Mouse (Mus musculus) hindbrain, embryonic 10.5 days (tissue): Measurements from ENCODE around the gene Jund. TPM values are rescaled to one million over a fixed set of nuclear protein-coding genes. Genes with fewer than 3 reads are reported as not detected.

Experiments
- DNase-seq: peaks from one replicate; pipeline ENCODE4 v3.0.0-alpha.2; 2017; ENCODE audit warnings: low spot score
- H3K27ac ChIP-seq: fragments of 300-500 bp; sonication (generic); 2 replicates; pipeline ENCODE4 v1.5.1; 2016; ENCODE audit warnings: mild to moderate bottlenecking, moderate library complexity
- H3K27me3 ChIP-seq: fragments of 300-500 bp; sonication (generic); 2 replicates; pipeline ENCODE4 v1.6.1; 2016; ENCODE audit warnings: mild to moderate bottlenecking; ENCODE audit not compliant: poor library complexity, insufficient read depth, severe bottlenecking
- H3K36me3 ChIP-seq: fragments of 300-500 bp; sonication (generic); 2 replicates; pipeline ENCODE4 v1.6.1; 2016; ENCODE audit warnings: mild to moderate bottlenecking, moderate library complexity
- H3K4me1 ChIP-seq: fragments of 300-500 bp; sonication (generic); replicated peaks from 2 replicates; pipeline ENCODE4 v1.6.1; 2016; ENCODE audit warnings: mild to moderate bottlenecking
- H3K4me3 ChIP-seq: fragments of 300-500 bp; sonication (generic); 2 replicates; pipeline ENCODE4 v1.5.1; 2016; ENCODE audit warnings: mild to moderate bottlenecking, moderate library complexity
- H3K9me3 ChIP-seq: fragments of 300-500 bp; sonication (generic); 2 replicates; pipeline ENCODE4 v1.6.1; 2016; ENCODE audit warnings: mild to moderate bottlenecking, moderate library complexity
- WGBS: fragments of 180-500 bp; shearing (Covaris S2); methylation state at CpG from one replicate; pipeline ENCODE4 v1.1.7; 2016; 5-methylcytosine and 5-hydroxymethylcytosine counted together
- polyA plus RNA-seq: library from polyadenylated mRNA; unstranded; fragments of >200 nt; fragmentation: Nextera tagmentation; extraction: Ambion mirVana; gene quantifications from 2 replicates; pipeline ENCODE4 v1.2.1, GENCODE M21; 2016

The Jund gene
- polyA plus RNA-seq, 1 experiment from 2014 or later: 128 TPM

DNA sequence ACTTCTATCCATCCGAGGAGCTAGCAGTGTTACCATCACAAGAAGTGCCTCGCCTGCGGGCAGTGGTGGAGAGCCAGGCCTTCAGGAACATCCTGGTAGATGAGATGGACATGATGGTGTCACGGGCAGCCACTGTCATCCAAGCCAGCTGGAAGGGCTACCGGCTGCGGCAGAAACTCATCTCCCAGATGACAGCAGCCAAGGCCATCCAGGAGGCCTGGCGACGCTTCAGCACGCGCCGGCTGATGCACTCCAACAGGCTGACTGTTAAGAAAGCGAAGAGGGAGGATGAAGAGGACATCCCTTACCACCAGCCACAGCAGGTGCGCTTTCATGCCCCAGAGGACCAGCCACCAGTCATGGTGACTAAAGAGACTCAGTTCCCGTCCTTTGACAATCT is 9.5 kb downstream of the Jund start:
- H3K36me3 ChIP-seq: peaks cover 8% of the 10 kb centered on the region
- no peaks in the 10 kb centered on the region for H3K9me3 ChIP-seq
- no peak overlapping the region for H3K4me3 ChIP-seq
- H3K27ac ChIP-seq: no peak overlapping the region
- DNase-seq: no peak
- 89% methylated on average over 14 of the region's 14 CpGs for WGBS
- H3K4me1 ChIP-seq: peaks cover 5% of the 10 kb centered on the region; the same call in 1 of the 2 replicates
- 0 out of 2 replicates have a peak, but pooled peaks cover 4% of the 10 kb centered on the region for H3K27me3 ChIP-seq

DNA sequence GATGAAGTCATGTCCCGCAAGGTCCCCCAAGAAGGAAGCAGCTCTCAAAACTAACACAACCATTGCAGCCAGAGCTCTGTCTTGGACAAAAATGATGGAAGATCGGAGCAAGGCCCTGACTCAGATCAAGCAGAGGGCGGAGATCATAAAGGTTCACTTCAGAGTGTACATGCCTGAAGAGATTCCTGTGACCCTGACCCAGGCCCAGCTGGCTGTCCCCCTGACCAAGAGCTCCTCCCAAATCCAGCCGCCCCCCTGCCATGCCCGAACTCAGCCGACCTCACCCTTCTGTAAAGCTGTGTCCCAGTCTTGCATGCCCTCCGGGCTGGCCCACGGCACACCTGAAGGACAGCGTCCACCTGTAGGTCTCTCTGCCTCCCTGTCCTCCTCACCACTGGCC is 11.0 kb downstream of the Jund start:
- Histone ChIP-seq H3K27ac (no peak overlapping the region), H3K36me3 (no peaks in the 10 kb centered on the region; the same call in 1 of the 2 replicates), H3K9me3 (no peaks in the 10 kb centered on the region), H3K4me1 (peaks cover 16% of the 10 kb centered on the region), H3K27me3 (0 out of 2 replicates have a peak, but pooled peaks cover 4% of the 10 kb centered on the region), H3K4me3 (no peak overlapping the region)
- 90% methylated on average over 9 of the region's 9 CpGs for WGBS
- DNase-seq: no peak

DNA sequence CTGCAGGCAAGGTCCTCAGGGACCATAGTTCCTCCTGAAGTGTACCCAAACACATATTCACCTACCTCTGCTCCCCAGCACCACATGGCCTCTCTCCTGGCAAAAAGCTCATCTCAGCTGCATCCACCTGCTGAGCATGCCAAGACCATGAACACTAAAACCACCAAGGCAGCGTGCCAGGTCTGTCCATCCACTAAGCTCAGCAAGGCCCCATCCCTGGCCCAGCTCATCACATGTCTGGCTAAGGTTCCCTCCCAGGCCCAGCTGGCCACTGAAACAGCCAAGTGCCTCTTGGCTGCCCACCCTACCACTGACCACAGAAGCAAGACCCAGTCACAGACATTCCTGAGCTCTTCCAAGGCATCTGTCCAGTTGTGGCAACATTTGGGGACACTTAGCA is 11.5 kb downstream of the Jund start:
- WGBS: 87% methylated on average over 1 of the region's 1 CpGs
- H3K36me3 ChIP-seq: no peaks in the 10 kb centered on the region
- no peak overlapping the region for H3K27ac ChIP-seq
- H3K27me3 ChIP-seq: 0 out of 2 replicates have a peak, but pooled peaks cover 4% of the 10 kb centered on the region
- no peak for DNase-seq
- H3K9me3 ChIP-seq: no peaks in the 10 kb centered on the region
- H3K4me3 ChIP-seq: no peak overlapping the region
- H3K4me1 ChIP-seq: peaks cover 16% of the 10 kb centered on the region

DNA sequence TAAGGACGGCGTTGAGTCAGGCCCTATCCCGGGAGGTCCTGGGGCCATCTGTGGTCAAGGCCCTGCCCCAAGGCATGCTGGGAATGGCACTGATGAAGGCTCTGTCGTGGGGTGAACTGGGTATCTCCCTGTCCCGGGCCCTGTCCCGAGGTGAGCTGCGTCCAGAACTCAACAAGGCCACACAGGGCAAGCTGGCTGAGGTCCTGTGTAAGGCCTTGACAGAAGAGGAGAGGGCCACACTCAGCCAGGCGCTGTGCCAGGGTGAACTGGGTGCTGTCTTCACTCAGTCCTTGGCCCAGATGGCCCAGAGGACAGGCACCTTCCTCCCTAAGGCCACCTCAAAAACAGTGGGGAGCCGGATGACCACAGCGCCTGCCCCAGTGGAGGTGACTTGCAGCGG is 12.3 kb downstream of the Jund start:
- Histone ChIP-seq H3K27ac (no peak overlapping the region), H3K4me3 (no peak overlapping the region), H3K27me3 (0 out of 2 replicates have a peak, but pooled peaks cover 4% of the 10 kb centered on the region), H3K4me1 (peaks cover 16% of the 10 kb centered on the region), H3K9me3 (no peaks in the 10 kb centered on the region), H3K36me3 (no peaks in the 10 kb centered on the region)
- no peak for DNase-seq
- 83% methylated on average over 11 of the region's 11 CpGs for WGBS

DNA sequence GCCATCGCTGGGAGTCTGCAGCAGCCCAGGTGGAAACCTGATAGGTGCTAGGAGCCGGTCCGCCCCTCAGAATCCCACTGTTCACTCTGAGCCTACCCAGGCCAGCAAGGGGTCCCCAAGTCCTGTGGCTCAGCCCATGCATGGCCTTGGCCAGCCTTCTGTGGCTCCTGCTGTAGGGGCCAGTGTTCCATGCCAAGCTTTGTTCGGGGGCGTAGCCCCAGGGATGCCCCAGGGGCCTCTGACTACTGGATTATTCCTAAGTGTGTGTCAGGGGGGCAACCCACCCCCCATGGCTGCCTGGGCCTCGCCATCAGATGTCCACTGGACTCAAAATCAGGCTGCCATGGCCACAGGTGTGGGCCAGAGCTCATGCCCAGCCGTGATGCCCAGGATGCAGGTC is 15.2 kb downstream of the Jund start:
- DNase-seq: no peak
- Histone ChIP-seq H3K9me3 (no peaks in the 10 kb centered on the region), H3K4me1 (peaks cover 16% of the 10 kb centered on the region), H3K27me3 (peaks cover 19% of the 10 kb centered on the region; the same call in 1 of the 2 replicates), H3K36me3 (no peaks in the 10 kb centered on the region), H3K4me3 (no peak overlapping the region), H3K27ac (no peak overlapping the region)
- 82% methylated on average over 7 of the region's 7 CpGs for WGBS

DNA sequence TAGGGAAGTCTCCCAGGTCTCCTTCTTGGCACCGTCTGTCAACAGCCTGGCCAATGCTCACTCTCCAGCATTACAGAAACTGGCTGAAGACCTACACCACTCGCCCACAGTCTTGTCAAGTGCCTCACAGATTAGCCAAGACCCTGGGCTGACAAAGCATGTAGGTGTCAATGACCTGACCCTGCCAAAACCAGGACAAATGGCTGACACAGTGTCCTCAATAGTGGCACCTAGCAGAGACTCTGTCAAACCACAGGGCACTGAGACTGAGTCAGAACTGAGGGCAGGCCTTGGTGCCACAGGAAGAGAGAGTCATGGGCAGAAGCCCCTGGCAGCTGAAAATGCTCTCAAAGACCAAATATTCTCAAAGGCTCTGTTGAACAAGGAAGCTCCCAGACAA is 16.3 kb downstream of the Jund start:
- no peak overlapping the region for H3K27ac ChIP-seq
- H3K36me3 ChIP-seq: no peaks in the 10 kb centered on the region
- peaks cover 16% of the 10 kb centered on the region for H3K4me1 ChIP-seq
- no peaks in the 10 kb centered on the region for H3K9me3 ChIP-seq
- no peak overlapping the region for H3K4me3 ChIP-seq
- WGBS: 70% methylated on average over 2 of the region's 2 CpGs
- peaks cover 25% of the 10 kb centered on the region; the same call in 1 of the 2 replicates for H3K27me3 ChIP-seq
- DNase-seq: no peak

DNA sequence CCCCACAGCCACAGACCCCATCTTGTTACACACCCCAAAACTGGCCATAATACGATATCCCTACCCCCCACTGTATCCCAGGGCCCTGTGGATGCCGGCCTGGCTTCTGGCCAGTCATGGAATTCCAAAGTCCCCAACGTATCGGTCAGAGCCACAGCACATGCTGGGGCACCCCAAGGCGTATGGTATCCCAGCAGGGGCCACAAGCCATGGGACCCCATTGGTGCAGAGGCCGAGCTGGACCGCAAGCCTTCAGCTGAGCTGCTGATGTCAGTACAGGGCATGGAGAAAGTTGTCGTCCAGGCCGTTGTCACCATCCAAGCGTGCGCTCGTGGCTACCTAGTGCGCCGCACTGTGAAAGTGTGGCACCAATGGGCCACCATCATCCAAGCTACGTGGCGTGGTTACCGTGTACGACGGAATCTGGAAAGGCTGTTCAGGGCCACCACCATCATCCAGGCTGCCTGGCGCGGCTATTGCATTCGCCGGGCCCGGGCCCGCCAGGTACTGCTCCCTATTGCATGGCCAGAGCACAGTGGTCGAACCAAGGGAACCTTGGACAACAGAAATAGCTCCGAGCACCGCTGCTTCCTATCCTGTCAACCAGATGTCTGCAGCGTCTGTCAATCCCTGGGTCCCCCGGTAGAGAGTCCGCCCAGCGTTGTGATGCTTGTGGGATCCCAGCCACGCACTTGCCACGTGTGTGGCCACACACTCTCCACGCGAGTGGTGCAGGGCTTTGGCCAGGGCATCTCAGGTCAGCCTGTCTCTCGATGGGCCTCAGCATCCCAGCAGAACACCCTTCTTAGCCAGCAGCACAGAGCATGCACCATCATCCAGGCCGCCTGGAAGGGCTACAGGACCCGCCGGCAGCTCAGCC is 18.0 kb downstream of the Jund start:
- peaks cover 16% of the 10 kb centered on the region for H3K4me1 ChIP-seq
- no peak overlapping the region for H3K27ac ChIP-seq
- no peaks in the 10 kb centered on the region for H3K36me3 ChIP-seq
- H3K9me3 ChIP-seq: no peaks in the 10 kb centered on the region
- WGBS: 85% methylated on average over 40 of the region's 40 CpGs
- no peak overlapping the region for H3K4me3 ChIP-seq
- no peak for DNase-seq
- H3K27me3 ChIP-seq: peaks cover 26% of the 10 kb centered on the region; the same call in 1 of the 2 replicates

DNA sequence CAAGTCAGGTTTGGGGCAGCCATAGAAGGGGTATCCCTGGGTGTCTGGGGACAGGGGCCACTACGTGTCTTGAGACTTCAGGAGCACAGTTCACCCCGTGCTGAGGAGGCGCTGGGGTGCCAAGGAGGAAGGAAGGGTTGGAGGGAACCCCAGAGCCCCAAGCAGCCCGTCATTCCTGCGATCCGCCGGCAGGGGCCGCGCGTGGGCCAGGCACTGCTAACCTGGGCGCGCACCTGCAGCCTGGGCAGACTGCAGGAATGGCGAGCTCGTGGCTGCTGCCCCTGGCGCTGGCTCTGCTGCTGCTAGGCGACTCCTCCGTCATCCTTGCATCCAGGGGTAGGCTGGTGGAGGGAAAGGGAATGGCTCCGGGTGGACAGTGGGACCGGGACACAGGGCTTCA is 19.5 kb downstream of the Jund start, which contains the start of gene Gm3336:
TSS of gene Gm3336 (plus strand) at position 247 of the 400 bp plus-strand sequence.
- peak; percentile 49 for DNase-seq
- Histone ChIP-seq H3K27me3 (peaks cover 22% of the 10 kb centered on the region; the same call in 1 of the 2 replicates), H3K9me3 (no peaks in the 10 kb centered on the region), H3K4me1 (peaks cover 14% of the 10 kb centered on the region), H3K4me3 (peak within 1 kb of the TSS; percentile 5; the same call in 1 of the 2 replicates), H3K36me3 (no peaks in the 10 kb centered on the region), H3K27ac (no peak within 1 kb of the TSS)
- 5% methylated on average over 19 of the region's 19 CpGs for WGBS

DNA sequence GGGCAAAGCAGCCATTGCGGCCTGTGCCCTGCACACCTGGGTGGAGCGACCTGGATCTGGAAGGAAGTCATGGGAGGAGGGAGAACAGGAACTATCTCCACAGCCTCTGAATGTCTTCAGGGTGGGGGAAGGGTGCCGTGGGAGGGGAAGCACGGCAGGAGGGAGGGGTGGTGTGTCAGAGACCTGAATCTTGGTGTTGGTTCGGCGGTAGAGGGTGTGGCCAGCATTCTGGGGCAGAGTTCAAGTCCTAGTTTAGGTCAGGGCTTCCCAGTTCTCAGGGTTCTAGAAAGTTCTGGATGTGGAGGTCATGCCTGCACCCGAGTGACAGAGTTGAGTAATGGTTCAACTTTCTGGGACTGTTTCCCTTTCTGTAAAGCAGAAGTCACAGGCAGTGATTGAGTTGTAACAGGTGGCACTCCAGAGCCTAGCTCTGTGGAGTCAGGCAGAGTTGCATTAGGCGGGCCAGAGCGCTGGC is 21.1 kb downstream of the Jund start:
- Histone ChIP-seq H3K27me3 (peaks cover 22% of the 10 kb centered on the region; the same call in 1 of the 2 replicates), H3K27ac (no peak overlapping the region), H3K4me3 (no peak overlapping the region), H3K9me3 (no peaks in the 10 kb centered on the region), H3K4me1 (peaks cover 4% of the 10 kb centered on the region; the same call in 1 of the 2 replicates), H3K36me3 (no peaks in the 10 kb centered on the region)
- WGBS: 75% methylated on average over 9 of the region's 9 CpGs
- no peak for DNase-seq

DNA sequence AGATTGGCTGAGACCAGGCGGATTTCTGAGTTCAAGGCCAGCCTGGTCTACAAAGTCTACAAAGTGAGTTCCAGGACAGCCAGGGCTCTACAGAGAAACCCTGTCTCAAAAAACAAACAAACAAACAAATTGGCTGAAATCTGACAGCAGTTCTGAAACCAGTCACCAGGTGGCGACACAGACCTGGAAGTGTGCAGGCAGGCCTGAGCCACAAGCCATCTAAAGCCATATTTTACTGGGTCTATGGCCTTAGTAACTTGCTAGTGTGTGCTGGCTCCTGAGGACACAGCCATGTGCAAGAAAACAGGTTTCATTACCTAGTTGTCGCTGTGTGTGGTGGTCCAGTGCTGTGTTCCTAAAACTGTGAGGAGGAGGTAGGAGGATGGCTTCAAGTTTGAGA is 22.0 kb downstream of the Jund start:
- DNase-seq: peak; percentile 78
- peaks cover 26% of the 10 kb centered on the region; the same call in 1 of the 2 replicates for H3K27me3 ChIP-seq
- H3K36me3 ChIP-seq: no peaks in the 10 kb centered on the region
- H3K4me3 ChIP-seq: no peak overlapping the region
- 7% methylated on average over 3 of the region's 3 CpGs for WGBS
- no peak overlapping the region for H3K27ac ChIP-seq
- H3K9me3 ChIP-seq: no peaks in the 10 kb centered on the region
- H3K4me1 ChIP-seq: peaks cover 4% of the 10 kb centered on the region; the same call in 1 of the 2 replicates

DNA sequence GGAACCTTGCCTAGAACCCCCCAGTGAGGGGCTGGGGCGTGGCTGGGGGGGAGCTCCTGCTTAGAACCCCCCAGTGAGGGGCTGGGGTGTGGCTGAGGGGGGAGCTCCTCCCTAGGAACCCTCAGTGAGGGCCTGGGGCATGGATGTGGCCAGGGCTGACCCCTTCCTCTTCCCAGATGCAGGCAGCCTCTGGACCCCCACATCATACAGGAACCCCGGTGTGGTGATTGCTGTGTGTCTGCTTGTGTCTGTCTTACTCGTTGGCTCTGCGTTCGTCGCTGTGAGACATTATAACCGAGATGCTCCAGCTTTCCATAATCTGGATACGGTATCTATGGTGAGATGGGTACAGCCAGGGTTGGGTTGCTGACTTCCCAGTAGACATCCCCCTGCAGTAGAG is 22.9 kb downstream of the Jund start:
- peaks cover 32% of the 10 kb centered on the region for H3K27me3 ChIP-seq
- H3K36me3 ChIP-seq: no peaks in the 10 kb centered on the region
- no peaks in the 10 kb centered on the region for H3K9me3 ChIP-seq
- peaks cover 4% of the 10 kb centered on the region; the same call in 1 of the 2 replicates for H3K4me1 ChIP-seq
- H3K4me3 ChIP-seq: no peak overlapping the region
- WGBS: 85% methylated on average over 8 of the region's 8 CpGs
- DNase-seq: no peak
- H3K27ac ChIP-seq: no peak overlapping the region

DNA sequence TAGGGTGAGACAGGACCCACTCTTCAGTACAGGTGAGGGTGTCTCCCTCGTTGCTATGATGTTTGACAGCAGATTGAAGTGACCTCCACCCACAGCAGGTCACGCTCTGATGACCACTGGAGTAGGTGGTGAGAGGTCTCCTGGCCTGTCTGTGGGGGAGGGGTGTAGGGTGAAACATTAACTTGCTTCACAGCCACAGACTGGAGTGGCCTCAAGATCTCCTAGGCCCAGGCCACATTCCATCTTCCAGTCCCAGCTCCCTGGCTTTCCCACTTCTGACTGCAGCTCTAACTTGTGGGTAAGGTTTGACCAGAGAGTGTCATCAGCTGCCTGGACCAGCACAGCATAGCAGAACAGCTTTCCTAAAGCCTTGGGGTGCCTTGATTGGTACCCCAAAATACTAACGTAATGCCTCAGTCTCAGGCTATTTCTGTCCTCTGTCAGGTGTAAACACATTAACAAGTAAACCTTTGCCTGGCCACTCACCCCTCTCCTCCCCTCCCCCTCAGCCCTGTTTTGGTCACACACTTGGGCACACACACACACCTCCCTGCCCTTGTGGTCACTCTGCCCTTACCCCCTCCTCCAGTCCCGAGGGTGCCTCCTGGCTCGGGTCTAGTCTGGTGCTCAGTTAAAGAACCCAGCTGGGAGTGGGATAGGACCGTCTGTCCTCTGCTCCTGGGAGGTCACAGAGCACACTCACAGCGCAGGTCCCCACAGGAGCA is 24.9 kb downstream of the Jund start, which contains the start of gene Pde4c:
TSS of gene Pde4c (plus strand) at position 235 of the 725 bp plus-strand sequence.
- H3K27me3 ChIP-seq: peaks cover 39% of the 10 kb centered on the region
- no peaks in the 10 kb centered on the region for H3K4me1 ChIP-seq
- H3K9me3 ChIP-seq: no peaks in the 10 kb centered on the region
- H3K36me3 ChIP-seq: no peaks in the 10 kb centered on the region
- no peak within 1 kb of the TSS for H3K27ac ChIP-seq
- WGBS: 57% methylated on average over 7 of the region's 7 CpGs
- no peak for DNase-seq
- H3K4me3 ChIP-seq: no peak within 1 kb of the TSS
